ENCODE assay signal across 8 mouse cellular contexts in the genomic region with DNA sequence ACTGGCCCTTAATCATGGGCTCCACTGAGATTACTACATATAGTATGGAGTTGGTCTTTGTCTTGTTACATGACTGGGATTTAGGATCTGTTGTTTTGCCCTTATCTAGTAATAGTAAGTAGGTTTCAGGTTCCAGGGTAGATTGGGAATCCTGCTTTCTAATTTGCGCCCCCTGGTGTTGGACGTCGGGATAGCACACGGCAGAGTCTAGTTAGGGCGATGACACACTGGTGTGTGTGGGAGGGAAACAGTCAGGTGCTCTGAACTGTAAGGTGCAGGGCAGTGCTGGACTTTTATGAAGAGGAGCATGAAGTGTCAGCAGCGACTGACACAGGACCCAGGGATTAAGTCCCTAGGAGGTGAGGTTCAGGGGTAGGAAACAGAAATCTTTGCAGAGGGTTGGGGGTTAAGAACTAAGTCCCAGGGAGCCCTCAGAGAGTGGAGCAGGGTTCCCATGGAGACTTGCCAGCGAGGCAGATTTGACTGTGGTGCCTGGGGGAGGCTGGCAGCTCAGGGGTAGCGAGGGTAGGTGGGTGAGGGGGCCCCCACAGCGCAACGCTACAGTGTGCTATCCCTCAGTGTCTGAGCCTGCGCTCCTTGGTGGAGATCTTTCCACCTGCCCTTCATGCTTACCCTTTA.
DNase-seq lines count a peak whose midpoint lies in the region; ATAC-seq and TF ChIP-seq lines count a peak whose summit lies in the region.

No protein-coding gene starts in this region.

- H3K36me3 ChIP-seq in embryonic facial prominence, embryonic 15.5 days, result no peaks in the 10 kb centered on the region
- H3K36me3 ChIP-seq in hindbrain, embryonic 11.5 days (ENCODE audit: control insufficient read depth, insufficient read depth, low read length), result no peaks in the 10 kb centered on the region
- no peaks in the 10 kb centered on the region for H3K36me3 ChIP-seq in midbrain, embryonic 11.5 days (ENCODE audit: control insufficient read depth, insufficient read depth, low read length)
- no peaks in the 10 kb centered on the region for H3K36me3 ChIP-seq in testis, adult 2 months (ENCODE audit: control insufficient read depth, insufficient read depth, low read length)

- intact Hi-C loops in heart, postnatal 25 days (cut with DNase I), result loop anchor here (1.0 to 2.0 kb wide), 2 partner anchors 251 to 301 kb away; no protein-coding TSS in a partner anchor

- H3K4me1 ChIP-seq in bone marrow macrophage, adult 2 months (ENCODE audit: control insufficient read depth, insufficient read depth, low read length), result no peaks in the 10 kb centered on the region
- H3K4me1 ChIP-seq in embryonic facial prominence, embryonic 15.5 days, result peaks cover 14% of the 10 kb centered on the region; the same call in 1 of the 2 replicates
- 0 out of 2 replicates have a peak, but pooled peaks cover 4% of the 10 kb centered on the region for H3K4me1 ChIP-seq in hindbrain, embryonic 11.5 days (replicated peaks; ENCODE audit: control insufficient read depth, insufficient read depth, low read length)
- H3K4me1 ChIP-seq in midbrain, embryonic 11.5 days (ENCODE audit: control insufficient read depth, insufficient read depth, low read length), result peaks cover 7% of the 10 kb centered on the region
- H3K4me1 ChIP-seq in testis, adult 2 months (ENCODE audit: control insufficient read depth, insufficient read depth, low read length), result peaks cover 4% of the 10 kb centered on the region

- TF ChIP-seq POLR2A in bone marrow macrophage, adult 2 months (IDR thresholded peaks at IDR 0.05; ENCODE audit: borderline replicate concordance, low read depth, low read length), result no peak
- TF ChIP-seq POLR2A in testis, adult 2 months (IDR thresholded peaks at IDR 0.05; ENCODE audit: control insufficient read depth, low read depth, low read length), result no peak

- peak; percentile 4 to 62 for DNase-seq in heart, adult 18-20 months
- no peak for DNase-seq in heart, postnatal 25 days (ENCODE audit: low spot score)
- DNase-seq in hindbrain, embryonic 11.5 days (ENCODE audit: low spot score), result peak; percentile 85
- peak; percentile 63 to 76 for DNase-seq in left cerebral cortex, adult 18-20 months (ENCODE audit: low spot score in 2 of 2)
- peak; percentile 97 for DNase-seq in midbrain, embryonic 11.5 days (ENCODE audit: low spot score, missing footprints)

- TF ChIP-seq CTCF in bone marrow macrophage, adult 2 months (IDR thresholded peaks at IDR 0.05; ENCODE audit: low read depth, low read length), result peak; percentile 65
- TF ChIP-seq CTCF in testis, adult 2 months (IDR thresholded peaks at IDR 0.05; ENCODE audit: control insufficient read depth, insufficient read depth, insufficient replicate concordance, low read depth, low read length), result peak; percentile 90; the same call in 1 of the 2 replicates

- no peaks in the 10 kb centered on the region for H3K9me3 ChIP-seq in embryonic facial prominence, embryonic 15.5 days (replicated peaks)
- no peaks in the 10 kb centered on the region for H3K9me3 ChIP-seq in hindbrain, embryonic 11.5 days (ENCODE audit: control insufficient read depth, low read length)
- no peaks in the 10 kb centered on the region for H3K9me3 ChIP-seq in midbrain, embryonic 11.5 days (ENCODE audit: control insufficient read depth, low read length)

- H3K4me3 ChIP-seq in bone marrow macrophage, adult 2 months (ENCODE audit: insufficient read depth, low read length), result no peak overlapping the region
- H3K4me3 ChIP-seq in embryonic facial prominence, embryonic 15.5 days (replicated peaks), result no peak overlapping the region
- H3K4me3 ChIP-seq in hindbrain, embryonic 11.5 days (ENCODE audit: low read depth, low read length), result no peak overlapping the region
- no peak overlapping the region for H3K4me3 ChIP-seq in midbrain, embryonic 11.5 days (ENCODE audit: low read depth, low read length)
- H3K4me3 ChIP-seq in testis, adult 2 months (ENCODE audit: control insufficient read depth, low read depth, low read length), result no peak overlapping the region

- H3K27ac ChIP-seq in bone marrow macrophage, adult 2 months (ENCODE audit: insufficient read depth, low read depth, low read length), result no peak overlapping the region
- H3K27ac ChIP-seq in embryonic facial prominence, embryonic 15.5 days (replicated peaks), result no peak overlapping the region
- no peak overlapping the region for H3K27ac ChIP-seq in hindbrain, embryonic 11.5 days (ENCODE audit: low read depth, low read length)
- no peak overlapping the region for H3K27ac ChIP-seq in midbrain, embryonic 11.5 days (ENCODE audit: low read depth, low read length)
- no peak overlapping the region for H3K27ac ChIP-seq in testis, adult 2 months (ENCODE audit: control insufficient read depth, insufficient read depth, low read depth, low read length)

- WGBS in embryonic facial prominence, embryonic 15.5 days, result 28% methylated on average over 11 of the region's 11 CpGs
- 29% methylated on average over 11 of the region's 11 CpGs for WGBS in hindbrain, embryonic 11.5 days
- 24% methylated on average over 11 of the region's 11 CpGs for WGBS in midbrain, embryonic 11.5 days

- H3K4me2 ChIP-seq in embryonic facial prominence, embryonic 15.5 days (replicated peaks), result no peak overlapping the region
- no peak overlapping the region for H3K4me2 ChIP-seq in hindbrain, embryonic 11.5 days (replicated peaks; ENCODE audit: low read depth, low read length)
- no peak overlapping the region for H3K4me2 ChIP-seq in midbrain, embryonic 11.5 days

- H3K27me3 ChIP-seq in embryonic facial prominence, embryonic 15.5 days, result peaks cover 2% of the 10 kb centered on the region; the same call in 1 of the 2 replicates
- no peaks in the 10 kb centered on the region for H3K27me3 ChIP-seq in hindbrain, embryonic 11.5 days (ENCODE audit: control insufficient read depth, insufficient read depth, low read length)
- H3K27me3 ChIP-seq in midbrain, embryonic 11.5 days (ENCODE audit: control insufficient read depth, insufficient read depth, low read length), result no peaks in the 10 kb centered on the region
- no peaks in the 10 kb centered on the region for H3K27me3 ChIP-seq in testis, adult 2 months (ENCODE audit: control insufficient read depth, insufficient read depth, low read length)

- no peak overlapping the region for H3K9ac ChIP-seq in embryonic facial prominence, embryonic 15.5 days
- no peak overlapping the region for H3K9ac ChIP-seq in hindbrain, embryonic 11.5 days (ENCODE audit: low read depth, low read length)
- H3K9ac ChIP-seq in midbrain, embryonic 11.5 days (ENCODE audit: low read length), result no peak overlapping the region

- ATAC-seq in embryonic facial prominence, embryonic 15.5 days (ENCODE audit: insufficient number of reproducible peaks, low FRiP score, low TSS enrichment, low read depth), result 0 out of 2 replicates have a peak, but pooled peaks have one; percentile 19
- ATAC-seq in hindbrain, embryonic 11.5 days (ENCODE audit: low FRiP score), result no peak; the same call in 1 of the 2 replicates
- ATAC-seq in midbrain, embryonic 11.5 days (ENCODE audit: low FRiP score), result peak; percentile 39; the same call in 1 of the 2 replicates
